Mouse (Mus musculus): ENCODE measurements around the gene Atg101. TPM values are rescaled to one million over a fixed set of nuclear protein-coding genes. Genes with fewer than 3 reads are reported as not detected.

The Atg101 gene
- total and polyA plus RNA-seq, 2 experiments, result 63.2 to 89.3 TPM

DNA sequence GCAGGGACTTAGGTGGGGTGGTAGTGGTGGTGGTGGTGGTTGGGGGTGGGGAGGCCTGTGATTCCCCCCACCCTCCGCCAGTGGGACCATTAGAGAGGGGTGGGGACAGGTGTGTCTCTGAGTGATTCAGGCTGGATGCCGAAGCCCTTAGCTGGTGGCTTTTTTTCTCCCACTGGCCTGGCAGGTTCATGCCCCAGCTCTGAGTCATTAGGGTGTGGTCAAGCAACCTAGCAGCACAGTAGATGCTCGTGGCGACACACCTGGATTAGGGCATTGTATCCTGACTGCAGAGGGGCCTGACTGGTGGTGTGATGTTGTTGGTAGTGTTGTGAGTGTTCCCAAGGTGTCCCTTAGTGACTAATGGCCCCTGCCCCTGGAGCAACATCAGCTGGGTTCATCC, 47.0 kb downstream of the Atg101 start:
- no peaks in the 10 kb centered on the region for H3K27me3 ChIP-seq (ENCODE audit: control insufficient read depth, insufficient read depth, low read length)
- WGBS, result 67% methylated on average over 4 of the region's 4 CpGs
- TF ChIP-seq POLR2A (IDR thresholded peaks at IDR 0.05; ENCODE audit: extremely low read depth, insufficient read depth, low read length) (no peak), CTCF (IDR thresholded peaks at IDR 0.05; ENCODE audit: low read depth, low read length) (no peak)
- no peaks in the 10 kb centered on the region for H3K4me1 ChIP-seq (ENCODE audit: control insufficient read depth, insufficient read depth, low read length)
- no peak overlapping the region for H3K9ac ChIP-seq (ENCODE audit: low read depth, low read length)
- H3K36me3 ChIP-seq (ENCODE audit: control insufficient read depth, insufficient read depth, low read length), result no peaks in the 10 kb centered on the region
- no peak overlapping the region for H3K4me3 ChIP-seq (ENCODE audit: insufficient read depth, low read depth, low read length)
- no peaks in the 10 kb centered on the region for H3K79me2 ChIP-seq (ENCODE audit: control insufficient read depth, insufficient read depth, low read length)
- DNase-seq (ENCODE audit: extremely low read depth, low read depth, low spot score), result no peak
- H3K27ac ChIP-seq (replicated peaks; ENCODE audit: insufficient read depth, low read depth, low read length), result no peak overlapping the region

DNA sequence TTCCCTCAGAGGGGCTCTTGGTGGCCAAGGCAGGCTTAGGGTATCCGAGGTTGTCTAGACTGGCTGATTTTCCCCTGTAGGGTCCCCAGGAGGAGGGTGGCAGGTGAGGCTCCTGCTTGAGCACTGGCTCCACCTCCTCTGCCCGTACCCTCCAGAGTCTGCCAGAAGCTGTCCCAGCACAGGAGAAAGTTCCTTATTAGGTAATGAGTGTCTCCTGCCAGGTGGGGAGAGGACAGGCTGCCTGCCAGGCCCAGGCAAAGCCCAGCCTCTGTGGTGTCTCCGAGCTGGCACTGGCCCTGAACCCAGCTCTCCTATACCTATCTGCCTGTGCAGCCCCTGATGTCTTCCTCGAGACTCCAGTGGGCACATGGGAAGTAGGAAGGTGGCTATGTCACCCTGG, 48.3 kb downstream of the Atg101 start:
- no peak overlapping the region for H3K27ac ChIP-seq (replicated peaks; ENCODE audit: insufficient read depth, low read depth, low read length)
- TF ChIP-seq CTCF (IDR thresholded peaks at IDR 0.05; ENCODE audit: low read depth, low read length) (no peak), POLR2A (IDR thresholded peaks at IDR 0.05; ENCODE audit: extremely low read depth, insufficient read depth, low read length) (no peak)
- no peak overlapping the region for H3K4me3 ChIP-seq (ENCODE audit: insufficient read depth, low read depth, low read length)
- no peaks in the 10 kb centered on the region for H3K4me1 ChIP-seq (ENCODE audit: control insufficient read depth, insufficient read depth, low read length)
- H3K9ac ChIP-seq (ENCODE audit: low read depth, low read length), result no peak overlapping the region
- H3K27me3 ChIP-seq (ENCODE audit: control insufficient read depth, insufficient read depth, low read length), result no peaks in the 10 kb centered on the region
- H3K79me2 ChIP-seq (ENCODE audit: control insufficient read depth, insufficient read depth, low read length), result no peaks in the 10 kb centered on the region
- H3K36me3 ChIP-seq (ENCODE audit: control insufficient read depth, insufficient read depth, low read length), result no peaks in the 10 kb centered on the region
- DNase-seq (ENCODE audit: extremely low read depth, low read depth, low spot score), result no peak
- WGBS, result 54% methylated on average over 4 of the region's 4 CpGs

DNA sequence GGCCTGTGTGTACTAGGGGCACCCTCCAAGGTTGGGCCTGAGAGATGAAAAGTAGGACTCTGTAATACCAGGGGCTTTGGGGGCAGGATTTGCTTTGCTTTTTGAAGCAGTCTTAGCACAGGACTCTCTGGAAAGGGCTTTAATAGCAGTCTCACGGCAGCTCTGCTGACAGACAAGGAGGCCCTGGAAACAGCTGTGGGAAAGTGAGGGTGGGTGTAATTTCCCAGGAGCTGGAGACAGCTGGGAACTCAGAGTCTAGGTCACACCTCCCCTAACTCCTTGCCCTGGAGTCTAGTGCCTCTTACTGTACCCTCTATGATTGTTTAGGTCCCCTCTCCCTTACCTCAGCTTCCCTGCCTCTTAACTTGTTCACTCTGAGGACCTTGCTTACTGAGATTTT, 49.1 kb downstream of the Atg101 start:
- Histone ChIP-seq H3K27me3 (ENCODE audit: control insufficient read depth, insufficient read depth, low read length) (no peaks in the 10 kb centered on the region), H3K4me1 (ENCODE audit: control insufficient read depth, insufficient read depth, low read length) (no peaks in the 10 kb centered on the region), H3K27ac (replicated peaks; ENCODE audit: insufficient read depth, low read depth, low read length) (no peak overlapping the region), H3K79me2 (ENCODE audit: control insufficient read depth, insufficient read depth, low read length) (no peaks in the 10 kb centered on the region), H3K9ac (ENCODE audit: low read depth, low read length) (no peak overlapping the region), H3K36me3 (ENCODE audit: control insufficient read depth, insufficient read depth, low read length) (no peaks in the 10 kb centered on the region), H3K4me3 (ENCODE audit: insufficient read depth, low read depth, low read length) (no peak overlapping the region)
- no peak for TF ChIP-seq CTCF (IDR thresholded peaks at IDR 0.05; ENCODE audit: low read depth, low read length)
- TF ChIP-seq POLR2A (IDR thresholded peaks at IDR 0.05; ENCODE audit: extremely low read depth, insufficient read depth, low read length), result no peak
- 53% methylated on average over 1 of the region's 1 CpGs for WGBS
- no peak for DNase-seq (ENCODE audit: extremely low read depth, low read depth, low spot score)

DNA sequence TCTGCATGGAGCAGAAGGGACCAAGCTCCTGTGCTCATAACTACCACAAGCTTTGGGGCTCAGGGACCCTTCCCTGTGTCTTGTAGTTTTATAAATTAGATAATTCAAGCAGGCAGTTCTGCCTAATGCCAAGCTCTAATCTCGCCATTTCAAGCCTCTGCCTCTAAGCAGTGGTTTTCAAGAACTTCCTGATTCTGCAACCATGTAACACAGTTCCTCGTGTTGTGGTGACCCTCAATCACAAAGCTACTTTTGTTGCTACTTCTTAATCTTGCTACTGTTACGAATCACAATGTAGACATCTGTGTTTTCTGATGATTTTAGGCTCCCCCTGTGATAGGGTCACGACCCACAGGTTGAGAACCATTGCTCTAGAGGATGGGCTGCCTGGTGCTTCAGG, 49.6 kb downstream of the Atg101 start:
- Histone ChIP-seq H3K4me1 (ENCODE audit: control insufficient read depth, insufficient read depth, low read length) (no peaks in the 10 kb centered on the region), H3K4me3 (ENCODE audit: insufficient read depth, low read depth, low read length) (no peak overlapping the region), H3K36me3 (ENCODE audit: control insufficient read depth, insufficient read depth, low read length) (no peaks in the 10 kb centered on the region), H3K27me3 (ENCODE audit: control insufficient read depth, insufficient read depth, low read length) (no peaks in the 10 kb centered on the region), H3K79me2 (ENCODE audit: control insufficient read depth, insufficient read depth, low read length) (no peaks in the 10 kb centered on the region), H3K27ac (replicated peaks; ENCODE audit: insufficient read depth, low read depth, low read length) (no peak overlapping the region), H3K9ac (ENCODE audit: low read depth, low read length) (no peak overlapping the region)
- no peak for DNase-seq (ENCODE audit: extremely low read depth, low read depth, low spot score)
- TF ChIP-seq CTCF (IDR thresholded peaks at IDR 0.05; ENCODE audit: low read depth, low read length), result no peak
- TF ChIP-seq POLR2A (IDR thresholded peaks at IDR 0.05; ENCODE audit: extremely low read depth, insufficient read depth, low read length), result no peak
- WGBS, result 59% methylated on average over 4 of the region's 4 CpGs

DNA sequence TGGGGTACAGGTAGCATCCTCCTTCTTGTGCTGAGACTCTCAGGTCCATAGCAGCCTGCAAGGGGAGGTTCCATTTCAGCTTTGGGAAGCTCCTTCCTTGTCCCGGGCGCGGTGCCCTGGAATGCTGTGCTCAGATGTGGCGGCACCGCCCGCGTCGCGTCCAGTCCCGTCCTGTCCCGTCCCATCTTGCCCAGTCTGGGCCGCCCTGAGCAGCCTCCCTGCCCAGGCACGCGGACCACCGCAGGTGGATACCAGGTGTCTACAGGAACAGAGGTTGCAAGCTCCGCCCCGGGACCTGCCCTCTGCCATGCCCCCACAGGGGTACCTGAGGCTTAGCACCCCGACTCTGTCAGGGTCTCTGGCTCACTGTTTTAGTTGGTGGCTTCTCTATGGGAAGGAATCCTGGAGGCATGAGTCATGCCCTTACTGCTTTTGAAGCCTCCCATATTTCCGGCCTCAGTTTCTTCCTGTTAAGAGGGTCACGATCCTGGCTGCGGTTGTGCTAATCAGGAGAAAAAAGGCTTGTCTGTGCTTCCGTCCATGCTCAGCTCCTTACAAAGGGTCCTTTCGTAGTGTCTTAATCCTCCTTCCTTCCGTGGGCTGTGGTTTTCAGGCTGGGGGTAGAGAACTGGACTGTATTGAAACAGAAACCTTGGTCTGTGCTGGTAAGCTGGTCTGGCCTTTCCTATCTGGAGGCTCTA, 52.6 kb downstream of the Atg101 start:
- H3K4me1 ChIP-seq (ENCODE audit: control insufficient read depth, insufficient read depth, low read length), result no peaks in the 10 kb centered on the region
- DNase-seq (ENCODE audit: extremely low read depth, low read depth, low spot score), result no peak
- H3K4me3 ChIP-seq (ENCODE audit: insufficient read depth, low read depth, low read length), result no peak overlapping the region
- WGBS, result 44% methylated on average over 24 of the region's 24 CpGs
- H3K36me3 ChIP-seq (ENCODE audit: control insufficient read depth, insufficient read depth, low read length), result no peaks in the 10 kb centered on the region
- H3K27ac ChIP-seq (replicated peaks; ENCODE audit: insufficient read depth, low read depth, low read length), result peak overlapping the region; percentile 13; the same call in 1 of the 2 replicates
- no peak overlapping the region for H3K9ac ChIP-seq (ENCODE audit: low read depth, low read length)
- no peaks in the 10 kb centered on the region for H3K79me2 ChIP-seq (ENCODE audit: control insufficient read depth, insufficient read depth, low read length)
- TF ChIP-seq POLR2A (IDR thresholded peaks at IDR 0.05; ENCODE audit: extremely low read depth, insufficient read depth, low read length) (no peak), CTCF (IDR thresholded peaks at IDR 0.05; ENCODE audit: low read depth, low read length) (no peak)
- no peaks in the 10 kb centered on the region for H3K27me3 ChIP-seq (ENCODE audit: control insufficient read depth, insufficient read depth, low read length)

DNA sequence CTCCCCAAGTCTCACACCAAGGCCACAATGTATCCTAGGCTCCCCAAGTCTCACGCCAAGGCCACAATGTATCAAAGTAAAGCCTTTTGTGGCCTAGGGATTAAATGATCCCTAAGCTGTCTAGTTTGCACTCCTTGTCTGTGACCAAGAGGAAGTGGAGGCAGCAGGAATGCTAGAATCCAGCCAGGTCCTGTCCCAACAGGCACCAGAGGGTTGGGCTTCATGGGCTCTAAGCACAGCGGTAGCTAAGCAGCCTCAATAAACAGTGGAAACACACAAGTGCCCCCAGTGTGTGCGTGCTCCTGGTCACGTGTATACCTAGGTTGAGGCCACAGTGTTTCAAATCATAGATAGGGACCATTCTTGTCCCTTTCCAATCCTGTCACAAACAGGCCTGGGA, 54.3 kb downstream of the Atg101 start:
- no peak for TF ChIP-seq CTCF (IDR thresholded peaks at IDR 0.05; ENCODE audit: low read depth, low read length)
- TF ChIP-seq POLR2A (IDR thresholded peaks at IDR 0.05; ENCODE audit: extremely low read depth, insufficient read depth, low read length), result no peak
- Histone ChIP-seq H3K79me2 (ENCODE audit: control insufficient read depth, insufficient read depth, low read length) (no peaks in the 10 kb centered on the region), H3K4me3 (ENCODE audit: insufficient read depth, low read depth, low read length) (no peak overlapping the region), H3K9ac (ENCODE audit: low read depth, low read length) (no peak overlapping the region), H3K36me3 (ENCODE audit: control insufficient read depth, insufficient read depth, low read length) (no peaks in the 10 kb centered on the region), H3K27ac (replicated peaks; ENCODE audit: insufficient read depth, low read depth, low read length) (no peak overlapping the region), H3K27me3 (ENCODE audit: control insufficient read depth, insufficient read depth, low read length) (no peaks in the 10 kb centered on the region), H3K4me1 (ENCODE audit: control insufficient read depth, insufficient read depth, low read length) (no peaks in the 10 kb centered on the region)
- WGBS, result 68% methylated on average over 4 of the region's 4 CpGs
- no peak for DNase-seq (ENCODE audit: extremely low read depth, low read depth, low spot score)

Data from liver, adult 2 months (tissue).